Mouse (Mus musculus): ENCODE data around the gene Gdi1.
"Not testable (repeated sequence)": the region's sequence is repeated elsewhere in the genome, so short reads cannot be mapped to it uniquely, and the experiment has no call there.

Gene Gdi1

DNA sequence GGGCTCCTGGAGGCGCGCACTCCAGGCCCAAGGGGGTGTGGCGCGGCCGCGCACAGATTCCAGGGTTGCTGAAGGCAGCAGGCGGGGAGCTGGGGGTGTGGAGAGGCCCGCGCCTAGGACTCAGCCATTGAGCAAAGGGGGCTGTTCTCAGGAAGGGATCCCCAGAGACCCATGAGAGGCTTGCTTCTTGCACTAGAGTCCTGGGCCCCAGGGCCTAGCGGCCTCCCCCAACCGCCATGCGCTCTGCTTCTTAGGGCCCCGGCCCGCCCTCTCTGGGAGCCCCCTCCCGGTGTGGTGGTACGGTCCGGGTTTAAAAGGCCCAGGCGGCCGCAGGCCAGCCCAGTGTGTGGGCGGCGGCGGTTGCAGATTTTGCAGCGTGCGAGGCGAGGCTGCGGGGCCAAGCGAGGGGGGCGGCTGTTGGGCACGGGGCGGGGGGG is 23.9 kb downstream of the Gdi1 start, which contains the start of gene Plxna3:
TSS of gene Plxna3 (plus strand) at position 342 of the 437 bp plus-strand sequence.
- DNase-seq (ENCODE audit: extremely low spot score, low read depth, low spot score) = no peak

DNA sequence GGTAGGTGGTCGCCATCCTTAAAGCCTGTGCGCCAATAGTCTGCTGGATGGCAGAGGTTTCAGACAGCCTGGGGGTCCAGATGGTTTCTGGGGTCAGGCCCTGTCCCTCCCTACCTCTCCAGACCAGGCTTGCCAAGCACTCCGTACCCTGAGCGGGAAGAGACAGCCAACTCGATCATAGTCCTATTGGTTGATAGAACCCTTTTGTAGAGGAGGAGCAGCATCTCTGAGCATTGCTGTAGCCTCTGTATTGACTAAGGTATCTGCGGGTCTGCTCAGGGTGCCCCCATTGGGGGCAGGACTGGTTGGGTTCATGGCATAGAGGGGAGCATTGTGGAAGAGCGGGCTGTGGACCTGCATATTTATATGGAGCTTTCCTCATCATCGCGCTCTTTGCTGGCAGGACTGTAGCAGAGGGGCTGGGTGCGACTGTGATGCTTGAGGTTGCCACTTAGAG is 24.4 kb downstream of the Gdi1 start:
- no peak for DNase-seq (ENCODE audit: extremely low spot score, low read depth, low spot score)

DNA sequence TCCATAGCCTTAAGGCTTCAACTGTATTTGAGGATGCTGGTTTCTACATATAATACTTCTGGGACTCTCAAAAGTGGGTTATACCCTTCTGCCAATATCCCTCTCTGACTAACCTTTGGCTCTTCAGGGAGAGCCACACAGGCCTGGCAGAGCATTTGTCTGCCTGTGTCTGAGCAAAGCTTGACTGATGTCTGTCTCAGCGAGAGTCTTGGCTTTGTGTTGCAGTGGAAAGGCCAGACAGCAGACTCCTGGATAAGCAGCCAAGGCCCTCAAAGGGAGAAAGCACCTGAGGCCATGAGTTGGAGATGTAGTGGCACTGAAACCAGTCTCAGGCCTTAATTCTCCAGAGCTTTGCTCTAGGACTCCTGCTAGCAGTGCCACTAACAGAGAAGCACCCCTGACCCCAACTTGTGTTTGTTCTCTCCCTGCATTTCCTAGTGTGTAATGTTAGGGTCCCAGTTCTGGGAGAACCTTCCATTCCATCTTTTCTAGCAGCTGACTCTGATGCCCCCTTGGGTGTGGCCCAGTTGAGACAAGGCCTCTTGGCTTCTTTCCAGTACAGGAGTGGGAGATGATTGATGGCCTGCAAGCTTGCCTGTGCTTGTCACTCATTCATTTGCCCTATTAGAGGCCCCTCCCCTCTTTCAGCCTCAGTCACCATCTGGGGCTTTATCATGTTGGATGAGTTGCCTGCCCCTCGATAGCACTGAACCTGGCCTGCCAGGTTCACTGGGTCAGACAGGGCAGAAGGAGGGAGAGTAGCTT is 25.6 kb downstream of the Gdi1 start:
- no peak for DNase-seq (ENCODE audit: extremely low spot score, low read depth, low spot score)

DNA sequence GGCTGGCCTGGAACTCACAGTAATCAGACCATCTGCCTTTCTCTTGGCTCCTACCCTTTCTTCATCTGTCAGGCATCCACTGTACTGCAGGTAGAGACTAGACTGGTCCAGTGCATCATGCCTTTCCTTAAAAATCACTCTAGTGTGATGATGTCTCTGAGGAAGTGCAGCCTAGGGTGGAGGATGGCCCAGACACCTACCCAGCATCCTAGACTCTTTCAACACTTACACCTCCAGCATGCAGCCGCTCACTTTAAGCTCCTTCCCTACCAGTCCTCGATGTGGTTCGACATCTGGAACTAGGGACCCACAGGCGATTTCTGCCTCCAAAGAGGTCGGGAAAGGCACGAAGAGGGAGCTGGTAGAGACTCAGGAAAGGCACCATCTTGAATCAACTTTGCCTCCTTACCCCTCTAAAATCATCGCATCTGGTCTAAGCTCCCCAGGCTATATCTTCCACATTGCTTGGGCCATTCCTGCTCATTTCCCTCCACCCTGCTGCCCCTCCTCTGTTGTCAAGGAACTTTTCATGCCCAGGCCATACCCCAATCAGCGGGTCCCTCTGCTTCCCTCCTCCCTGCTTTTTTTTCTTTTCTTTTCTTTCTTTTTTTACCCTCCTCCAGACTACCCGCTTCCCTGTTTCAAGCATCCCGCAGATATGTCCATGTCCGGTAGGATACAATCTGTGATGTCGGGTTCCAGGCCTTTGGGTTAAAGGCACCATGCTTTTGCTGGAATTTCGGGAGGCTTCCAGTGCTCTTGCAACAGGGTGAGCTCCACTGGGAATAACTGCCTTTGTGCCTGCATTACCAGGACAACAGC is 48.1 kb downstream of the Gdi1 start:
- no peak for DNase-seq (ENCODE audit: extremely low spot score, low read depth, low spot score)

DNA sequence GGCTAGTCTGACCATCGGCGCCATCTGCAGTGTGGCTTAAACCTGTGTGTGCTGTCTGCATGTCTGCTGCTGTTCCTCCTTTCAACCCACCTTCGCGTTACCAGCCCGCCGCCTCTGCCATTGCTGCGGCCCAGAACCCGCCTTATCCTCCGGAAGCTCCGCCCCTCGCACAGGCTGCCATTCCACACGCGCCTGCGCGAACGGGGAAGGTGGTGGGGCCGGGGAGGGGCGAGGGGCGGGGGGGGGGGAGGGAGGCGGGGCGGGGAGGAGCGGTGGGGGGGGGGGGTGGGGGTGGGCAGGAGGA is 48.6 kb downstream of the Gdi1 start, which contains the start of gene Lage3:
TSS of gene Lage3 (minus strand) at position 152 of the 304 bp plus-strand sequence.
- no peak for DNase-seq (ENCODE audit: extremely low spot score, low read depth, low spot score)

DNA sequence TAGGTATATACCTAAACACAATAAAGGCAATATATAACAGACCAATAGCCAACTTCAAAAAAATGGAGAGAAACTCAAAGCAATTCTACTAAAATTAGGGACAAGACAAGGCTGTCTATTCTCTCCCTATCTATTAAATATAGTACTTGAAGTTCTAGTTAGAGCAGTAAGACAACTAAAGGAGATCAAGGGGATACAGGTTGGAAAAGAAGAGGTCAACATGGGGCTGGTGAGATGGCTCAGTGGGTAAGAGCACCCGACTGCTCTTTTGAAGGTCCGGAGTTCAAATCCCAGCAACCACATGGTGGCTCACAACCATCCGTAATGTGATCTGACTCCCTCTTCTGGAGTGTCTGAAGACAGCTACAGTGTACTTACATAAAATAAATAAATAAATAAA is 52.3 kb downstream of the Gdi1 start:
- DNase-seq (ENCODE audit: extremely low spot score, low read depth, low spot score) = not testable (repeated sequence)

DNA sequence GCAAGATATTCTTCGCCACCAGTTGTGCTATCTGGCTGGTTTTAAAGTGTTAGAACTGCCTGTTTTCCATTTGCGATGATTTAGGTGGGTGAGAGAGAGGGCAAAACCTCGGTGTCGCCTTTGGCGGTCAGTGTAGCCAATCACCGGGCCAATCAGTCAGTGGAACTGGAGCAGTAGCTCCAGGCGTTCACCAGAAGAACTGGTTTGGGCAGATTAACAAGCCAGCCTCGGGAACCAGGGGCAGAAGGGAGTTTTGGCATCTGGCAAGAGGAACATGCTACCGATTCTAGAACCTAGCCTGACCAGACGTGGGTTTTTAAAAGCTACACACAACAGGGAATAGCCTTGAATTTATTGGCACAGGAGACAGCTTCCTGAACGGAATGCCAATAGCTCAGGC is 54.4 kb downstream of the Gdi1 start:
- no peak for DNase-seq (ENCODE audit: extremely low spot score, low read depth, low spot score)
